Mouse (Mus musculus) spleen, adult 2 months (tissue): ENCODE measurements around the gene Tmem151b. TPM values are rescaled to one million over a fixed set of nuclear protein-coding genes. Genes with fewer than 3 reads are reported as not detected.

Experiments
- DNase-seq, 2 experiments: peaks; one replicate each; pipeline versions ENCODE4 v3.0.0 to v3.0.0-alpha.2; 2012 to 2021; ENCODE audit warnings: low spot score in 2 of 2, low read depth in 1 of 2
- H3K27ac ChIP-seq: fragments of 200-500 bp; 2 replicates; pipeline ENCODE4 v1.5.1; 2012; ENCODE audit warnings: low read length, inconsistent platforms; ENCODE audit not compliant: insufficient read depth
- H3K27me3 ChIP-seq: fragments of 200-500 bp; 2 replicates; pipeline ENCODE4 v1.6.1; 2012; ENCODE audit warnings: mild to moderate bottlenecking, moderate library complexity, low read length, inconsistent platforms; ENCODE audit not compliant: control insufficient read depth, insufficient read depth
- H3K36me3 ChIP-seq: fragments of 200-500 bp; 2 replicates; pipeline ENCODE4 v1.6.1; 2012; ENCODE audit warnings: mild to moderate bottlenecking, low read length, inconsistent platforms; ENCODE audit not compliant: control insufficient read depth, insufficient read depth
- H3K4me1 ChIP-seq: fragments of 200-500 bp; 2 replicates; pipeline ENCODE4 v1.6.1; 2011; ENCODE audit warnings: inconsistent platforms; ENCODE audit not compliant: control insufficient read depth, insufficient read depth, insufficient read length
- H3K4me3 ChIP-seq: fragments of 200-500 bp; 2 replicates; pipeline ENCODE4 v1.5.1; 2011; ENCODE audit warnings: mild to moderate bottlenecking, inconsistent platforms; ENCODE audit not compliant: insufficient read depth, insufficient read length; ENCODE audit errors: extremely low read depth
- CTCF ChIP-seq: fragments of 200-500 bp; IDR thresholded peaks from 2 replicates; pipeline ENCODE4 v1.5.1; 2011; ENCODE audit warnings: mild to moderate bottlenecking, inconsistent platforms; ENCODE audit not compliant: insufficient read depth, insufficient read length, insufficient replicate concordance; ENCODE audit errors: extremely low read depth
- POLR2A ChIP-seq: fragments of 200-500 bp; IDR thresholded peaks from 2 replicates; pipeline ENCODE4 v1.6.1; 2011; ENCODE audit warnings: low read depth, low read length, inconsistent platforms
- WGBS: fragments of 180-500 bp; shearing (Covaris S2); methylation state at CpG from one replicate; pipeline ENCODE4 v1.1.7; 2018; 5-methylcytosine and 5-hydroxymethylcytosine counted together
- polyA plus RNA-seq: library from polyadenylated mRNA; depleted of rRNA; stranded (reverse); fragments of >200 nt; gene quantifications from 2 replicates; pipeline ENCODE4 v1.2.3, GENCODE M21; 2012; rRNA removed

The Tmem151b gene
- 2.3 and 2.8 TPM in 2 replicates for polyA plus RNA-seq

GRCm38 (mm10) chr17:45549617-45550181 is at the start of gene Tmem151b:
Tmem151b (minus strand) TSS chr17:45549677.
- TF ChIP-seq POLR2A (no peak), CTCF (no peak)
- no peak within 1 kb of the TSS for H3K27ac ChIP-seq
- DNase-seq: no peak
- H3K4me1 ChIP-seq: peaks cover 15% of the 10 kb centered on the region; the same call in 1 of the 2 replicates
- peak within 1 kb of the TSS; percentile 26; the same call in 1 of the 2 replicates for H3K4me3 ChIP-seq
- H3K36me3 ChIP-seq: no peaks in the 10 kb centered on the region
- WGBS: 7% methylated on average over 16 of the region's 29 CpGs
- peaks cover 19% of the 10 kb centered on the region for H3K27me3 ChIP-seq

DNA sequence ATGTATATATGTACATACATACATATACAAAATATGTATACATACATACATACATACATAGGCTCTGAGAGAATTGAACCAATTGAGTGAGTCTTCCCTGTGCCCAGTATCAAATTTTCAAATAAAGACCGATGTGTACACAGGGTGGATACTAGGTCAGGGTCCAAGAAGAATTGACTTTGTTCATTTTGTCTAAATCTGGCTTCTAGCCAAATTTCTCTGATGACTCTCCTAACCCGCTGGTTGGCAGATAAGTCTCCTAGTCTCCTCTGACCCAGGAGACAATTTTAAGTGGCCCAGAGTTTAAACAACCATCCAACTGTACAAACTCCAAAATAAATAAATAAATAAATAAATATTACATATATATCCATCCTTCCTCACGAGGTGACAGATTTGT is 49.4 kb upstream of the Tmem151b start:
- WGBS: 79% methylated on average over 3 of the region's 3 CpGs
- H3K4me1 ChIP-seq: peaks cover 13% of the 10 kb centered on the region; the same call in 1 of the 2 replicates
- TF ChIP-seq POLR2A (no peak), CTCF (no peak)
- no peak for DNase-seq
- H3K27ac ChIP-seq: no peak overlapping the region
- H3K27me3 ChIP-seq: no peaks in the 10 kb centered on the region
- no peaks in the 10 kb centered on the region for H3K36me3 ChIP-seq
- H3K4me3 ChIP-seq: no peak overlapping the region

DNA sequence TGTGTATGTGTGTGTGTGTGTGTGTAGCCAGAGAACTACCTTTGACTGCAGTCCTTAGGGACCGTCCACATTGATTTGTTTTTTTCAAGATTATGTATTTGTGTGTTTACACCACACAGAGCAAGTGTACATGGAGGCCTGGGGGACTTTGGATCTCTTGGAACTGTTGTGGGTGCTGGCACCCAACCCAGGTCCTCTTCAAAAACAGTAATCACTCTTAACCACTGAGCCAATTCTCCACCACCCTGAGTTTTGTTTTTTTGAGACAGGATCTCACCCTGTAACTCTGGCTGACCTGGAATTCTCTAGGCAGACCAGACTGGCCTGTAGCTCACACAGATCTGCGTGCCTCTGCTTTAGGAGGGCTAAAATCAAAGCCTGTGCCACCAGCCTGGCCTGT is 48.9 kb upstream of the Tmem151b start:
- WGBS: 86% methylated on average over 2 of the region's 2 CpGs

GRCm38 (mm10) chr17:45597787-45598186 is 48.3 kb upstream of the Tmem151b start:
- Histone ChIP-seq H3K27ac (no peak overlapping the region), H3K27me3 (no peaks in the 10 kb centered on the region), H3K4me3 (no peak overlapping the region), H3K4me1 (peaks cover 13% of the 10 kb centered on the region; the same call in 1 of the 2 replicates), H3K36me3 (no peaks in the 10 kb centered on the region)
- 17% methylated on average over 3 of the region's 3 CpGs for WGBS
- no peak for DNase-seq
- TF ChIP-seq POLR2A (no peak), CTCF (no peak)

More for the DNA sequence above, 48.9 kb upstream of the Tmem151b start:
- TF ChIP-seq POLR2A: no peak
- no peak for TF ChIP-seq CTCF
- H3K27ac ChIP-seq: no peak overlapping the region
- H3K27me3 ChIP-seq: no peaks in the 10 kb centered on the region
- H3K36me3 ChIP-seq: no peaks in the 10 kb centered on the region
- H3K4me3 ChIP-seq: no peak overlapping the region
- peaks cover 13% of the 10 kb centered on the region; the same call in 1 of the 2 replicates for H3K4me1 ChIP-seq
- DNase-seq: no peak

- H3K27me3 ChIP-seq: no peaks in the 10 kb centered on the region
- 45% methylated on average over 11 of the region's 11 CpGs for WGBS
- peak; percentile 58; the same call in 1 of the 2 replicates for TF ChIP-seq CTCF
- no peak for TF ChIP-seq POLR2A
- DNase-seq: peak in 1 of 2 experiments; percentile 57
- no peaks in the 10 kb centered on the region for H3K36me3 ChIP-seq
- peaks cover 18% of the 10 kb centered on the region; the same call in 1 of the 2 replicates for H3K4me1 ChIP-seq
- H3K27ac ChIP-seq: peak overlapping the region; percentile 19; the same call in 1 of the 2 replicates
- H3K4me3 ChIP-seq: no peak overlapping the region
Measured at GRCm38 (mm10) chr17:45596631-45597396, 47.3 kb upstream of the Tmem151b start.

- Histone ChIP-seq H3K27me3 (no peaks in the 10 kb centered on the region), H3K4me3 (peak overlapping the region; percentile 68), H3K27ac (peak overlapping the region; percentile 20; the same call in 1 of the 2 replicates), H3K4me1 (peaks cover 18% of the 10 kb centered on the region; the same call in 1 of the 2 replicates), H3K36me3 (no peaks in the 10 kb centered on the region)
- TF ChIP-seq CTCF (no peak), POLR2A (no peak)
- WGBS: 20% methylated on average over 23 of the region's 23 CpGs
- DNase-seq: no peak
Measured at GRCm38 (mm10) chr17:45595736-45596390, 46.4 kb upstream of the Tmem151b start.
